Mouse (Mus musculus): ENCODE measurements around the gene Osbp2. TPM values are rescaled to one million over a fixed set of nuclear protein-coding genes. Genes with fewer than 3 reads are reported as not detected.

Osbp2 gene
- polyA plus RNA-seq, 1 experiment from 2014 or later = 1.5 TPM

DNA sequence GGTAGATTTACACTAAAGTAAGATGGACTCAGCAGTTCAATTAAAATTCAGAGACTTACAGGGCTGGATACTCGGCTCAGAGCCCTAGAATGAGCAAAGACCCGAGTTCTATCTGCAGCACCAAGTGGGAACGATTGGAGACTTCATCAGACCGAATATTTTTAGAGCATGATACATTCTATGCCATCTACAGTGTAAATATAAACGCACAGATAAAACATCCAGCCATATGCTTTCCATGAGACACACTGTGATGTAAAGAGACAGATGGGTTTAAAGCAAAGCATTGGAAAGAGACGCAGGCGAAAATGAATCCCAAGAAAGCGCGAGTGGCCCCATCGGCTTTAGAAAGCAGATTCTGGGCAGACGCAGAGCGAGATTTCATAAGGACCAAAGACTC is 122.5 kb downstream of the Osbp2 start:
- Histone ChIP-seq H3K4me3 (ENCODE audit: low read depth, low read length) (no peak overlapping the region), H3K36me3 (ENCODE audit: control insufficient read depth, insufficient read depth, low read length) (no peaks in the 10 kb centered on the region), H3K4me2 (no peak overlapping the region), H3K27me3 (ENCODE audit: control insufficient read depth, insufficient read depth, low read length) (no peaks in the 10 kb centered on the region), H3K4me1 (ENCODE audit: control insufficient read depth, insufficient read depth, low read length) (no peaks in the 10 kb centered on the region), H3K9ac (ENCODE audit: low read length) (no peak overlapping the region), H3K9me3 (ENCODE audit: control insufficient read depth, low read length) (no peaks in the 10 kb centered on the region), H3K27ac (ENCODE audit: low read depth, low read length) (no peak overlapping the region)
- DNase-seq (ENCODE audit: low spot score, missing footprints) (peak; percentile 4), ATAC-seq (ENCODE audit: low FRiP score) (no peak)
- 86% methylated on average over 12 of the region's 12 CpGs for WGBS

DNA sequence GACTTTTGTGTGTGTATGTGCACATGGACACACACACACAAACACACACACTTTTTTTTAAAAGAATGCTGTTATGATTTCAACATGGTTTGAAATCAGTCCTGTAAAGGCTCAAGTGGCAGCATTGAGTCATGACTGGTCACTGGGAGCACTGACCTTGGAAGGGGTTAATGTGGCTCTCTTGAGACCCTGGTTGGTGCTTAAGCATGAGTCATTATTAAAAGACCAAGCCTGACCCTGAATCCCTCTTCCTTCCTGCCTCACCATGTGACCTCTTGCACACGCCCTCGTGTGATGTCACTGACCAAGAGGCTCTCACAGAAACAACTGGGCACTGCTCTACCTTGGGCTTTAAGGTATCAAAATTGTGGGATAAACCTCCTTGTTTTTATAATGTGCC is 124.9 kb downstream of the Osbp2 start:
- Histone ChIP-seq H3K4me3 (ENCODE audit: low read depth, low read length) (no peak overlapping the region), H3K27me3 (ENCODE audit: control insufficient read depth, insufficient read depth, low read length) (no peaks in the 10 kb centered on the region), H3K9ac (ENCODE audit: low read length) (no peak overlapping the region), H3K4me1 (ENCODE audit: control insufficient read depth, insufficient read depth, low read length) (0 out of 2 replicates have a peak, but pooled peaks cover 2% of the 10 kb centered on the region), H3K9me3 (ENCODE audit: control insufficient read depth, low read length) (no peaks in the 10 kb centered on the region), H3K36me3 (ENCODE audit: control insufficient read depth, insufficient read depth, low read length) (no peaks in the 10 kb centered on the region), H3K27ac (ENCODE audit: low read depth, low read length) (no peak overlapping the region), H3K4me2 (no peak overlapping the region)
- DNase-seq (ENCODE audit: low spot score, missing footprints) = peak; percentile 44
- 88% methylated on average over 2 of the region's 2 CpGs for WGBS
- no peak for ATAC-seq (ENCODE audit: low FRiP score)

DNA sequence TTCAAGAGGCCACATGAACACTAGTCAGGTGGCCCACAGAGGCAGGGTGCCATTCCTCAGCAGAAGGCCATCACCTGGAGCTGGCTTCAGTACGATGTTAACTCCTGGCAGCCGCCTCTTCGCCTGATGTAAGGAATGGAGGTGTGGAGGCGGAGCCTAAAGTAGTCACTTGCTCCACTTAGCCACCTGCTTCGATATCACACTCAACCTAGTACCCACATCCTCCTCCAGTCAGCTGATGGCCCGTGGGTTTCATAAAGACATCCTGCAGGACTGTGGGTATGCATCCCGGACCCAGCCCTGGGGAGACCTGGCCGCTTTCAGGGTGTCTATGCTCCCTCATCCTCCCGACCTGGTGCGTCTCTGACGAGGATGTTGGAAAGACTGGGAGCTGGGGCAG is 128.0 kb downstream of the Osbp2 start:
- H3K36me3 ChIP-seq (ENCODE audit: control insufficient read depth, insufficient read depth, low read length) = no peaks in the 10 kb centered on the region
- no peak overlapping the region for H3K4me2 ChIP-seq
- WGBS = 83% methylated on average over 11 of the region's 11 CpGs
- H3K9me3 ChIP-seq (ENCODE audit: control insufficient read depth, low read length) = no peaks in the 10 kb centered on the region
- DNase-seq (ENCODE audit: low spot score, missing footprints) (no peak), ATAC-seq (ENCODE audit: low FRiP score) (no peak)
- H3K9ac ChIP-seq (ENCODE audit: low read length) = no peak overlapping the region
- 0 out of 2 replicates have a peak, but pooled peaks cover 2% of the 10 kb centered on the region for H3K4me1 ChIP-seq (ENCODE audit: control insufficient read depth, insufficient read depth, low read length)
- no peak overlapping the region for H3K4me3 ChIP-seq (ENCODE audit: low read depth, low read length)
- no peak overlapping the region for H3K27ac ChIP-seq (ENCODE audit: low read depth, low read length)
- no peaks in the 10 kb centered on the region for H3K27me3 ChIP-seq (ENCODE audit: control insufficient read depth, insufficient read depth, low read length)

DNA sequence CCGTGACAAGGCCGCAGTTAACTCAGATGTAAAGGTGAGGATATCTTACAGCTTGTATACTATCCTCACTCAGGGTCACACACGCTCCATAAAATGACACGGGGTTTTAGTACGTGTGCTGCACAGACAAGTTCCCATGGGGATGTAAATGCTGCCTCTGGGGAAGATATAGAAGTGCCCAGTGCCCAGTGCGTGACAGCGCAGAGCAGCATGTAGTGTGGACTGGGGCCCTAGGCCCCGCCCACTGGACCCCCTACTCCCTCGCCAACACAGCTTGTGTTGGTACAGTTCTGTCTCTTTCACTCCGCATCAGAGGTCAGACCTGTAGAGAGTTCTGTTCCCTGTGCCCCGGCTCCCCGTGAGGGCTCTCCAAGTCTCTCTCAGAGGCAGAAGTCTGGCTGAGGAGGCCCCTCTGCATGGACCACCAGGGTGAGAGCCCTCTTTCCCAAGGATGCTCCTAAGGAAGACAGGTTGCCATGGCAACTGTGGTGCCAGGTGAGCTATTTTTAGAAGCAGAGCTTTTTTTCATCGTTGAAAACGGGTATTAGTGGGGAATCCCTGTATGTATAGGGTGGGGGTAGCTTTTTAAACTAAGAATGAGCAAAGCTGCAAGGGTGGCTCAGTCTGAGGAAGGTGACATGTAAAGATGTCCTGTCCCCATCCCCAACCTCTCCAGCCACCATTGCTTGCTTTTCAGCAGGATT is 129.6 kb downstream of the Osbp2 start:
- no peak for ATAC-seq (ENCODE audit: low FRiP score)
- Histone ChIP-seq H3K4me1 (ENCODE audit: control insufficient read depth, insufficient read depth, low read length) (0 out of 2 replicates have a peak, but pooled peaks cover 2% of the 10 kb centered on the region), H3K9ac (ENCODE audit: low read length) (no peak overlapping the region), H3K36me3 (ENCODE audit: control insufficient read depth, insufficient read depth, low read length) (no peaks in the 10 kb centered on the region), H3K27me3 (ENCODE audit: control insufficient read depth, insufficient read depth, low read length) (no peaks in the 10 kb centered on the region), H3K4me2 (no peak overlapping the region), H3K4me3 (ENCODE audit: low read depth, low read length) (no peak overlapping the region), H3K27ac (ENCODE audit: low read depth, low read length) (no peak overlapping the region), H3K9me3 (ENCODE audit: control insufficient read depth, low read length) (no peaks in the 10 kb centered on the region)
- DNase-seq (ENCODE audit: low spot score, missing footprints) = peak; percentile 17
- WGBS = 76% methylated on average over 14 of the region's 14 CpGs

DNA sequence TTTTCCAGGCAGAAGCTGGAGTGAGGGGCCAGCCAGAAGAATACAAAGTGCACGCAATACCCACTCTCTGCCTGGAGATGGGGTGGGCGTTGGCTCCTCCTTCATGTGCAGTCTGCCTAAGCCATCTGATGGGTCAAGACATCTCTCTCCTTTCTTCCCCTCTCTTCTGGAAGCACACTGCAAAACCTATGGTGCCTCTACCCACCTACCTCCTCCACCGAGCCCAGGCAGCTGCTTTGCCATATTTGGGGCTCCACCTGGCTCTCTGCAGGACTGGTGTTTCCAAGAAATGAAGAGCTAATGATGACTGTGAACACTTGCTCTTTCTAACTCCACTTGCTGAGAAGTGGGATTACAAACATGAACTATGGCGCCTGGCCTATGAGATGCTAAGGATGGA is 132.2 kb downstream of the Osbp2 start:
- no peaks in the 10 kb centered on the region for H3K9me3 ChIP-seq (ENCODE audit: control insufficient read depth, low read length)
- H3K36me3 ChIP-seq (ENCODE audit: control insufficient read depth, insufficient read depth, low read length) = no peaks in the 10 kb centered on the region
- H3K4me1 ChIP-seq (ENCODE audit: control insufficient read depth, insufficient read depth, low read length) = 0 out of 2 replicates have a peak, but pooled peaks cover 2% of the 10 kb centered on the region
- DNase-seq (ENCODE audit: low spot score, missing footprints) (peak; percentile 66), ATAC-seq (ENCODE audit: low FRiP score) (no peak)
- H3K27ac ChIP-seq (ENCODE audit: low read depth, low read length) = no peak overlapping the region
- no peak overlapping the region for H3K4me2 ChIP-seq
- no peaks in the 10 kb centered on the region for H3K27me3 ChIP-seq (ENCODE audit: control insufficient read depth, insufficient read depth, low read length)
- H3K4me3 ChIP-seq (ENCODE audit: low read depth, low read length) = no peak overlapping the region
- WGBS = 87% methylated on average over 4 of the region's 4 CpGs
- H3K9ac ChIP-seq (ENCODE audit: low read length) = no peak overlapping the region

DNA sequence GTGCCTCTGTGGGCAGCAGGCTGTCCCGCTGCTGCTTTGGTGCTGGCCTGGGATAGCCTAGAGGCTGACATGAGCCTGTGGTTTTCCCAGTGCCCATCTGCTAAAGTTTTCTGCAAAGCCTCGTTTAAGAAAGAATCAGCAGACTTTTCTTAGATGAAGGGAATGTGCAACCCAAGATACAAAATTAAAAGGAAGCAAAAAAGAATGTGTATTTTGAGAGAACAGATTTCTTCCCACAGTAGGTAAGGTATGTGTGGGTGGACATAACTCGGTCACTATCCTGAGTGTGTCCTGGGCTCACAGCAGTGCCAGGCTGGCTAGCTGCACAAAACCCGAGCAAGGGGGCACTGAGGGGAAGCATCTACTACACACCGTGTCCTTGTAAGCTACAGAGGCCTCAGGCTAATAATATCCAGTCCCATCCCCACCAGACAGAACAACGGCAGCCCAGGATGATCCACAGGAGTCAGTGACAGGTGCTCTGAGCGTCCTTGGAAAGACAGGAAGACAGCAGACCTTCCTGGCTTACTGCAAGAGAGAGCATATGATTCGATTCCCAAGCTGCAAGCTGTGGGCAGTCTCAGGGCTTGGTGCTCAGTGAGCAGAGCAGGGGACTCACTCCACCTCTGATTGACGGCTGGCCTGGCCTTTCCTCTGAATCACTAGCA is 136.1 kb downstream of the Osbp2 start:
- Histone ChIP-seq H3K36me3 (ENCODE audit: control insufficient read depth, insufficient read depth, low read length) (no peaks in the 10 kb centered on the region), H3K27me3 (ENCODE audit: control insufficient read depth, insufficient read depth, low read length) (no peaks in the 10 kb centered on the region), H3K9ac (ENCODE audit: low read length) (no peak overlapping the region), H3K4me2 (no peak overlapping the region), H3K4me1 (ENCODE audit: control insufficient read depth, insufficient read depth, low read length) (no peaks in the 10 kb centered on the region), H3K27ac (ENCODE audit: low read depth, low read length) (no peak overlapping the region), H3K4me3 (ENCODE audit: low read depth, low read length) (no peak overlapping the region), H3K9me3 (ENCODE audit: control insufficient read depth, low read length) (no peaks in the 10 kb centered on the region)
- DNase-seq (ENCODE audit: low spot score, missing footprints) = peak; percentile 39
- no peak for ATAC-seq (ENCODE audit: low FRiP score)
- WGBS = 75% methylated on average over 9 of the region's 9 CpGs

DNA sequence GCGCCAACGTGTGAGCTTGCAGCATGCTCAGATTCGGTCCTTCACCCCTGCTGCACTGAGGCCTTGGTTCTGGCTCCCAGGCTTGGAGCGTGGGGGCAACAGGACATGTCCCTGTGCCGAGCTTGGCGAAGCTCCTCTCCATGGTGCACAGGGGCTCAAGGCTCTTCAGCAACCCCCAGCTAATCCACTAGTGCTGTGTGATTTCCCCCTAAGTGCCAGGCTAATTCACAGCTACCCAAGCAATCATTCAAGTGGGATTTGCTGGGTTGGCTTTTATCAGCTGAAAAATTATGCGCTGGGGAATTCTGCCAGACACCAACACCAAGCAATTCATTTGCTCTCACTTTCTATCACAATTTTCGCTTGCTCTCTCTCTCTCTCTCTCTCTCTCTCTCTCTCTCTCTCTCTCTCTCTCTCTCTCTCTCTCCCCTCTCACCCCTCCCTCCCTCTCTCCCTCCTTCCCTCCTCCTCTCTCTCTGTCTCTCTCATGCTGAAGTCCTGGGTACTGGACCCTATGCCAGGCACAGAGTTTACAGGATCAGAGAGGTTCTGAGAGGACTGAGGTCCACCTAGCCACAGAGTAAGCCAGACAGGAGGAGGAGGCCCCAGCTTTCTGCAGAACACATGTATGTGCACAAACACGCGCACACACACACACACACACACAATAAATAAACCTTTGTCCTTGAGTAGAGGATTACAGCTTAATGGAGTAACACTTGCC is 138.2 kb downstream of the Osbp2 start:
- DNase-seq (ENCODE audit: low spot score, missing footprints) = peak; percentile 81
- Histone ChIP-seq H3K9me3 (ENCODE audit: control insufficient read depth, low read length) (no peaks in the 10 kb centered on the region), H3K9ac (ENCODE audit: low read length) (no peak overlapping the region), H3K4me3 (ENCODE audit: low read depth, low read length) (no peak overlapping the region), H3K4me1 (ENCODE audit: control insufficient read depth, insufficient read depth, low read length) (peaks cover 7% of the 10 kb centered on the region), H3K36me3 (ENCODE audit: control insufficient read depth, insufficient read depth, low read length) (no peaks in the 10 kb centered on the region), H3K4me2 (no peak overlapping the region), H3K27ac (ENCODE audit: low read depth, low read length) (no peak overlapping the region), H3K27me3 (ENCODE audit: control insufficient read depth, insufficient read depth, low read length) (no peaks in the 10 kb centered on the region)
- WGBS = 62% methylated on average over 10 of the region's 10 CpGs
- no peak for ATAC-seq (ENCODE audit: low FRiP score)

DNA sequence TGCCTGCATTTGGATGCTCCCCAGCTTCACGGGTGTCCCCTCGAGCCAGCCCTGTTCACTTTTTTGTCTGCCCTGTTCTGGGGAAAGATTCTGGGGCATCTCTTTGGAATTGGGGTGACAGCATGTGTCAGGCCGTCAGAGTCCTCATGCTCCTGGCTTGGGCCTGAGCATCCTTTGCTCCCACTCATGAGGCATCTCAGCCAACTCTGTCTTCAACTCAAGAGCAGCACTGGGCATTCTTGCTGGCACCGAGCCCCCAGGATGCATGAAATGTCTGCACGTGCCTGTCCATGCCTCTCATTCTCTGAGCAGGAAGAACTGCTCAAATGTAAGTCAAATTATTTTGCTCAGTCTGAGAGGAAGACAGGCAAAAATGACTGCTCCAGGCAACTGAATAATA is 139.0 kb downstream of the Osbp2 start:
- ATAC-seq (ENCODE audit: low FRiP score) (no peak), DNase-seq (ENCODE audit: low spot score, missing footprints) (peak; percentile 2)
- Histone ChIP-seq H3K27me3 (ENCODE audit: control insufficient read depth, insufficient read depth, low read length) (no peaks in the 10 kb centered on the region), H3K9ac (ENCODE audit: low read length) (no peak overlapping the region), H3K36me3 (ENCODE audit: control insufficient read depth, insufficient read depth, low read length) (no peaks in the 10 kb centered on the region), H3K27ac (ENCODE audit: low read depth, low read length) (no peak overlapping the region), H3K4me3 (ENCODE audit: low read depth, low read length) (no peak overlapping the region), H3K9me3 (ENCODE audit: control insufficient read depth, low read length) (no peaks in the 10 kb centered on the region), H3K4me2 (no peak overlapping the region), H3K4me1 (ENCODE audit: control insufficient read depth, insufficient read depth, low read length) (peaks cover 7% of the 10 kb centered on the region)
- WGBS = 78% methylated on average over 5 of the region's 5 CpGs

DNA sequence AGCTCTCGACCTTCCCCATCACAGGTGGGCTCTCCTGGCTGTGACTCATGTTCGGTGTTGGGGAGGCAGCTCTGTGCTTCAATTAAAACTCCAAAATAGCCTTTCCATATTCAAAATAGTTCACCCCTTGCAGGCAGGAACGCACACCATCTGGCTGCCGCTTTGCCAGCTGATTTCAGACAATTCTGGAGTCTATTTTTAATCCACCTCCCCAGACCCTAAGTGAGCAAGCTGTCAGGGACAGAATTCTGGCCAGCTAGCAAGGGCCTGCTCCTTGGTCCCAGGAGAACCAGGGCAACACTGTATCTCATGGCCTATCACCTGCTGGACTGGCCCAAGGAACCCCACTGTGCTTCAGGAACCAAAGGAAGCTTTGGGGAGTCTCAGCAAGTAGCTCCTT is 139.8 kb downstream of the Osbp2 start:
- Histone ChIP-seq H3K9me3 (ENCODE audit: control insufficient read depth, low read length) (no peaks in the 10 kb centered on the region), H3K4me3 (ENCODE audit: low read depth, low read length) (no peak overlapping the region), H3K27me3 (ENCODE audit: control insufficient read depth, insufficient read depth, low read length) (no peaks in the 10 kb centered on the region), H3K9ac (ENCODE audit: low read length) (no peak overlapping the region), H3K4me2 (no peak overlapping the region), H3K4me1 (ENCODE audit: control insufficient read depth, insufficient read depth, low read length) (peaks cover 7% of the 10 kb centered on the region), H3K27ac (ENCODE audit: low read depth, low read length) (no peak overlapping the region), H3K36me3 (ENCODE audit: control insufficient read depth, insufficient read depth, low read length) (no peaks in the 10 kb centered on the region)
- ATAC-seq (ENCODE audit: low FRiP score) (no peak), DNase-seq (ENCODE audit: low spot score, missing footprints) (peak; percentile 44)
- 72% methylated on average over 4 of the region's 4 CpGs for WGBS
